Mouse (Mus musculus) spleen, adult 2 months (tissue): ENCODE results near the gene Plppr1. TPM values are rescaled to one million over a fixed set of nuclear protein-coding genes. Genes with fewer than 3 reads are reported as not detected.
"Not testable (repeated sequence)": the region's sequence is repeated elsewhere in the genome, so short reads cannot be mapped to it uniquely, and the experiment has no call there.

ENCODE experiments used
- DNase-seq, 2 experiments: peaks; one replicate each; pipeline versions ENCODE4 v3.0.0 to v3.0.0-alpha.2; 2012 to 2021; ENCODE audit warnings: low spot score in 2 of 2, low read depth in 1 of 2
- H3K27ac ChIP-seq: fragments of 200-500 bp; 2 replicates; pipeline ENCODE4 v1.5.1; 2012; ENCODE audit warnings: low read length, inconsistent platforms; ENCODE audit not compliant: insufficient read depth
- H3K27me3 ChIP-seq: fragments of 200-500 bp; 2 replicates; pipeline ENCODE4 v1.6.1; 2012; ENCODE audit warnings: mild to moderate bottlenecking, moderate library complexity, low read length, inconsistent platforms; ENCODE audit not compliant: control insufficient read depth, insufficient read depth
- H3K36me3 ChIP-seq: fragments of 200-500 bp; 2 replicates; pipeline ENCODE4 v1.6.1; 2012; ENCODE audit warnings: mild to moderate bottlenecking, low read length, inconsistent platforms; ENCODE audit not compliant: control insufficient read depth, insufficient read depth
- H3K4me1 ChIP-seq: fragments of 200-500 bp; 2 replicates; pipeline ENCODE4 v1.6.1; 2011; ENCODE audit warnings: inconsistent platforms; ENCODE audit not compliant: control insufficient read depth, insufficient read depth, insufficient read length
- H3K4me3 ChIP-seq: fragments of 200-500 bp; 2 replicates; pipeline ENCODE4 v1.5.1; 2011; ENCODE audit warnings: mild to moderate bottlenecking, inconsistent platforms; ENCODE audit not compliant: insufficient read depth, insufficient read length; ENCODE audit errors: extremely low read depth
- CTCF ChIP-seq: fragments of 200-500 bp; IDR thresholded peaks from 2 replicates; pipeline ENCODE4 v1.5.1; 2011; ENCODE audit warnings: mild to moderate bottlenecking, inconsistent platforms; ENCODE audit not compliant: insufficient read depth, insufficient read length, insufficient replicate concordance; ENCODE audit errors: extremely low read depth
- POLR2A ChIP-seq: fragments of 200-500 bp; IDR thresholded peaks from 2 replicates; pipeline ENCODE4 v1.6.1; 2011; ENCODE audit warnings: low read depth, low read length, inconsistent platforms
- WGBS: fragments of 180-500 bp; shearing (Covaris S2); methylation state at CpG from one replicate; pipeline ENCODE4 v1.1.7; 2018; 5-methylcytosine and 5-hydroxymethylcytosine counted together
- polyA plus RNA-seq: library from polyadenylated mRNA; depleted of rRNA; stranded (reverse); fragments of >200 nt; gene quantifications from 2 replicates; pipeline ENCODE4 v1.2.3, GENCODE M21; 2012

The Plppr1 gene
- polyA plus RNA-seq, 1 experiment, result 0.16 TPM

DNA sequence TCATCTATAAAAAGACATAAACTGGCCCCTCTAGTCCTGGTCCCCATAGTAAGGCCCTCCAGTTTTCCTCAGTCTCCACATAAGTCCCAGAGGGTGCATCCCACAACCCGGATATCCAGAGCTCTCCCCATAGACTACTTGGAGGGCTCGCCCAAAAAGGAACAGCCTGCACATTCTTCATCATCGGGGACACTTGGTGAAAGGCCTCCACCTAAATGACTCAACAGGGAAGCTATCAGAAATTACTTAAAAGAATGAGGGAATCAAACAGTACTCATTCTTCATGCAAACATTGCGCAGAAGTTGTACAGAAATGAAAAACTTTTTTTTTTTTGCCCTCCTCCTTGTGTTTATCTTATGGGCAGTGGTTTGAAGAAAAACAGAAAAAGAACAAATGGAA, 291.4 kb downstream of the Plppr1 start:
- 95% methylated on average over 4 of the region's 4 CpGs for WGBS
- no peak overlapping the region for H3K27ac ChIP-seq
- TF ChIP-seq CTCF (no peak), POLR2A (no peak)
- H3K36me3 ChIP-seq, result no peaks in the 10 kb centered on the region
- no peaks in the 10 kb centered on the region for H3K27me3 ChIP-seq
- DNase-seq, result no peak
- H3K4me3 ChIP-seq, result no peak overlapping the region
- no peaks in the 10 kb centered on the region for H3K4me1 ChIP-seq

DNA sequence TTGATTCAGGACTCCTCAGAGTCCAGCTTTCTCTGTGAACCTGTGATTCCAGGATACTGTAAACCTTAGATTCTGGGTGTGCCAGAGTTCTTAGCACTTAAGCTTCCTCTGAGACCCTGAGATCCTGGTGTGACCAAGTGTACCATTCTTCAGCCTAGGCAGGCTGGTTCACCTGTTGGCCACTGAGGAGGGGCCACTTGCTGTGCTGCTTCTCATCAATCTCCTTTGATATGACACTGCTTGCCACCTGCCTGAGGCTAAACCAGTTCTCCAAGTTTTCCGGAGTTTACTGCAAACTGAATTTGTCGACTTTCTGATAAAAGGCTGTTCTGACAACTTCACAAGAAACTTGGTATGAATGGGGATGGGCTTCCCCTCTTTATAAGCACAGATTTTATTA, 298.0 kb downstream of the Plppr1 start:
- no peaks in the 10 kb centered on the region for H3K27me3 ChIP-seq
- TF ChIP-seq POLR2A (no peak), CTCF (no peak)
- WGBS, result 73% methylated on average over 2 of the region's 2 CpGs
- H3K4me1 ChIP-seq, result no peaks in the 10 kb centered on the region
- H3K36me3 ChIP-seq, result no peaks in the 10 kb centered on the region
- no peak for DNase-seq
- no peak overlapping the region for H3K4me3 ChIP-seq
- no peak overlapping the region for H3K27ac ChIP-seq

GRCm38 (mm10) chr4:49368046-49368445, 309.0 kb downstream of the Plppr1 start:
- WGBS, result 83% methylated on average over 3 of the region's 3 CpGs

DNA sequence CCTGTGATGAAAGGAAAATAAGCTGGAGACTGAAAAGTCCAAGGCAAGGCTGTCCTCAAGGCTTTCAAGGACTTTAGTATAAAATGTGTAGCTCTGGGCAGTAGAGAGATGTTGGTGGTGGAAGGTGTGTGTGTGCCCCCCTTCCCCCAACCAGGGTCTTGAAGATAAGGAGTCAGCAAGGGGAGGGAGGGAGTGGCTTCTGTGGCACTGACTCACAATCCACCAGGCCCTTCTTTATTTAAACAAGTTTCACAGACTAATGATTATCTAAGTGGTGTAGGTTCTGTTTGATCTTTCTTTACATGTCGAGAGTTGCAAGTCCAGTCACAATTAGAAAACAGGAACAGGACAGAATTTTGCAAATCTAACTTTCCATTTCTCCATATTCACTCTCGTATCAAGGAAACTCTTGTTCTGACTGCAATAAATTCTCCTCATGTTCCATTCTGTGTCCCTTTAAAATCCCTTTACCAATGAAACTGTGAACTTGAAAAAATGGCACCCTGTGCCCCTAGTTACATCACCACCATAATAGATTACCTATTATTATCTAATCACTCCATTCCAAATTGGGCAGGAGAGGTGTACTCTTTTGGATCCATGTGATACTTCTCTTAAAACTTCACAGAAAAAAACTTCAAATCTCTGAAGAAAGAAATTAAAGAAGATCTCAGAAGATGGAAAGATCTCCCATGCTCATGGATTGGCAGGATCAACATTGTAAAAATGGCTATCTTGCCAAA, 324.7 kb downstream of the Plppr1 start:
- H3K27ac ChIP-seq, H3K36me3 ChIP-seq: not testable (repeated sequence)
- WGBS, result 83% methylated on average over 2 of the region's 2 CpGs

More at GRCm38 (mm10) chr4:49368046-49368445, 309.0 kb downstream of the Plppr1 start:
- not testable (repeated sequence) for H3K27me3 ChIP-seq, DNase-seq, H3K4me3 ChIP-seq, H3K27ac ChIP-seq, H3K4me1 ChIP-seq, H3K36me3 ChIP-seq

DNA sequence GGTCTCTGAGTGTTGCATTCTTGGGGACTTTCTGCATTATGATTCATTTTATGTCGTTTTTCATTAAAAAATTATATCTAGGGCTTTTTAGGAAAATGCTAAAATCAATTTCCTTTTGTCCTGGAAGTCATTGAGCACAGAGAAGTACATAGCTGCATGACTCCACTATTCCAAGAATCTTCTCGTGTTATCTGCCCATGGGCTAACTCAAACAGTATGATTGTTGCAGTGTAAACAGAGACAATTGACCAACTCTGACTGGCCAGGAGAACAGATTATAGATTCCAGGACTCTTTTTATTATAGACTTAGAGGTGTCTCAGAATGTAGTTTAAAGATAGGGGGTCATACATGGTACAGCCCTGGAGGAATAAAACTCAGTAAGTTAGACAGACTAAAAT, 327.8 kb downstream of the Plppr1 start:
- TF ChIP-seq CTCF (no peak), POLR2A (no peak)
- Histone ChIP-seq H3K36me3 (no peaks in the 10 kb centered on the region), H3K27me3 (no peaks in the 10 kb centered on the region), H3K27ac (no peak overlapping the region), H3K4me3 (no peak overlapping the region), H3K4me1 (no peaks in the 10 kb centered on the region)
- WGBS, result 58% methylated on average over 2 of the region's 2 CpGs
- no peak for DNase-seq

More for the DNA sequence above, 324.7 kb downstream of the Plppr1 start:
- not testable (repeated sequence) for DNase-seq, H3K4me1 ChIP-seq, H3K4me3 ChIP-seq, H3K27me3 ChIP-seq
